Mouse (Mus musculus) midbrain, postnatal 0 days (tissue): Measurements from ENCODE around the gene Dao. TPM values are rescaled to one million over a fixed set of nuclear protein-coding genes. Genes with fewer than 3 reads are reported as not detected.

Experiments
- ATAC-seq: fragments of 200-750 bp; cut with Nextera tagmentation; 2 replicates; pipeline ENCODE4 v1.8.0; 2017; ENCODE audit warnings: moderate number of reproducible peaks, mild to moderate bottlenecking, moderate TSS enrichment, moderate library complexity; ENCODE audit not compliant: low FRiP score
- DNase-seq: peaks from one replicate; pipeline ENCODE4 v3.0.0-alpha.2; 2015; ENCODE audit warnings: low spot score
- H3K27ac ChIP-seq: fragments of 300-500 bp; sonication (generic); 2 replicates; pipeline ENCODE4 v1.5.1; 2014; ENCODE audit warnings: low read depth, mild to moderate bottlenecking, low read length, mixed read lengths
- H3K27me3 ChIP-seq: fragments of 300-500 bp; sonication (generic); 2 replicates; pipeline ENCODE4 v1.6.1; 2014; ENCODE audit warnings: low read length, control low read depth, mixed read lengths; ENCODE audit not compliant: insufficient read depth
- H3K36me3 ChIP-seq: fragments of 300-500 bp; sonication (generic); 2 replicates; pipeline ENCODE4 v1.6.1; 2014; ENCODE audit warnings: low read length, control low read depth, mixed read lengths; ENCODE audit not compliant: insufficient read depth
- H3K4me1 ChIP-seq: fragments of 300-500 bp; sonication (generic); 2 replicates; pipeline ENCODE4 v1.6.1; 2014; ENCODE audit warnings: mild to moderate bottlenecking, control low read depth, antibody characterized with exemption, low read length, mixed read lengths; ENCODE audit not compliant: insufficient read depth
- H3K4me2 ChIP-seq: fragments of 300-500 bp; sonication (generic); 2 replicates; pipeline ENCODE4 v1.6.1; 2014; ENCODE audit warnings: low read depth, mild to moderate bottlenecking, low read length, mixed read lengths; ENCODE audit not compliant: poor library complexity, severe bottlenecking
- H3K4me3 ChIP-seq: fragments of 300-500 bp; sonication (generic); 2 replicates; pipeline ENCODE4 v1.5.1; 2014; ENCODE audit warnings: low read depth, mild to moderate bottlenecking, low read length, moderate library complexity
- H3K9ac ChIP-seq: fragments of 300-500 bp; sonication (generic); replicated peaks from 2 replicates; pipeline ENCODE4 v1.6.1; 2014; ENCODE audit warnings: mild to moderate bottlenecking, low read length, moderate library complexity, mixed read lengths; ENCODE audit not compliant: poor library complexity, severe bottlenecking
- H3K9me3 ChIP-seq: fragments of 300-500 bp; sonication (generic); 2 replicates; pipeline ENCODE4 v1.6.1; 2016; ENCODE audit warnings: low read length, control low read depth
- CTCF ChIP-seq: IDR thresholded peaks from 2 replicates; pipeline ENCODE4 v1.5.1; 2016; ENCODE audit warnings: antibody characterized with exemption, mild to moderate bottlenecking
- WGBS: fragments of 180-500 bp; shearing (Covaris S2); extraction: QIAGEN DNeasy Blood & Tissue Kit; methylation state at CpG from one replicate; pipeline ENCODE4 v1.1.7; 2014; 5-methylcytosine and 5-hydroxymethylcytosine counted together
- polyA plus RNA-seq: library from polyadenylated mRNA; unstranded; fragments of >200 nt; fragmentation: Nextera tagmentation; extraction: Ambion mirVana; gene quantifications from 2 replicates; pipeline ENCODE4 v1.2.1, GENCODE M21; 2015
- total RNA-seq: library from RNA; depleted of rRNA; stranded (reverse); fragments of >200 nt; gene quantifications from 2 replicates; pipeline ENCODE4 v1.2.3, GENCODE M21; 2014

Dao gene
- total and polyA plus RNA-seq, 2 experiments from 2014 or later: not detected

- no peaks in the 10 kb centered on the region for H3K4me1 ChIP-seq
- no peak overlapping the region for H3K9ac ChIP-seq
- ATAC-seq: no peak
- no peaks in the 10 kb centered on the region for H3K9me3 ChIP-seq
- H3K27me3 ChIP-seq: no peaks in the 10 kb centered on the region
- no peak for TF ChIP-seq CTCF
- H3K27ac ChIP-seq: no peak overlapping the region
- no peak overlapping the region for H3K4me3 ChIP-seq
- WGBS: 81% methylated on average over 3 of the region's 3 CpGs
- no peak overlapping the region for H3K4me2 ChIP-seq
- no peak for DNase-seq
- peaks cover 30% of the 10 kb centered on the region for H3K36me3 ChIP-seq
Observed at GRCm38 (mm10) chr5:114032161-114032763, 28.8 kb downstream of the Dao start.

DNA sequence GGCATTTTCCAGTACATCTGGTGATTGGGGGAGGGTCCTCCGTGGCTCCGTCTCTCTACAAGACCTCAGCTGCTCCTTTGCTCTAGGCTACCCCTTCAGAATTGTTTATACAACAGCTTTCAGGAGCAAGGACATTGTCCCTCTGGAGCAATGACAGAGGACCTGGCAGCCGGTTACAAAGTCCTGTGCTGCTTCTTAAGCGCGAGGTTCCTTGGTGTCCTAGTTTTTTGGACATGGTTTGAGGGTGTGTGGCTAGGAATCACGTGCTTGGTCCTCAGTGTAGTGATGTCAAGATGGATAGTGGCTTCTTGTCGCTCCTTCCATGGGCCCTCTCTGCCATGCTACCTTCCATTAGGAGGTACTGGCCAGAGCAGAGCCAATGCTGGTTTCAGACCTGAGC, 30.9 kb downstream of the Dao start:
- Histone ChIP-seq H3K9me3 (no peaks in the 10 kb centered on the region), H3K4me3 (no peak overlapping the region), H3K4me1 (no peaks in the 10 kb centered on the region), H3K27ac (no peak overlapping the region), H3K36me3 (peaks cover 28% of the 10 kb centered on the region; the same call in 1 of the 2 replicates), H3K4me2 (no peak overlapping the region), H3K9ac (no peak overlapping the region), H3K27me3 (no peaks in the 10 kb centered on the region)
- 82% methylated on average over 7 of the region's 7 CpGs for WGBS
- DNase-seq (no peak), ATAC-seq (no peak)
- no peak for TF ChIP-seq CTCF

GRCm38 (mm10) chr5:114035111-114035510, 31.6 kb downstream of the Dao start:
- H3K9me3 ChIP-seq: no peaks in the 10 kb centered on the region
- H3K4me1 ChIP-seq: no peaks in the 10 kb centered on the region
- WGBS: 33% methylated on average over 10 of the region's 10 CpGs
- no peak overlapping the region for H3K9ac ChIP-seq
- H3K27me3 ChIP-seq: no peaks in the 10 kb centered on the region
- DNase-seq: peak; percentile 41
- no peak for TF ChIP-seq CTCF
- H3K4me2 ChIP-seq: no peak overlapping the region
- no peak overlapping the region for H3K4me3 ChIP-seq
- H3K36me3 ChIP-seq: peaks cover 28% of the 10 kb centered on the region; the same call in 1 of the 2 replicates
- no peak for ATAC-seq
- no peak overlapping the region for H3K27ac ChIP-seq

- H3K27me3 ChIP-seq: no peaks in the 10 kb centered on the region
- ATAC-seq: no peak
- peaks cover 35% of the 10 kb centered on the region for H3K36me3 ChIP-seq
- no peak overlapping the region for H3K27ac ChIP-seq
- no peak for TF ChIP-seq CTCF
- DNase-seq: no peak
- H3K4me1 ChIP-seq: no peaks in the 10 kb centered on the region
- 29% methylated on average over 7 of the region's 8 CpGs for WGBS
- H3K9ac ChIP-seq: no peak overlapping the region
- H3K4me3 ChIP-seq: no peak overlapping the region
- no peak overlapping the region for H3K4me2 ChIP-seq
- H3K9me3 ChIP-seq: no peaks in the 10 kb centered on the region
Observed at GRCm38 (mm10) chr5:114040508-114040907, 37.0 kb downstream of the Dao start.

- Histone ChIP-seq H3K4me1 (no peaks in the 10 kb centered on the region), H3K4me3 (no peak overlapping the region), H3K9ac (no peak overlapping the region), H3K27me3 (no peaks in the 10 kb centered on the region), H3K4me2 (no peak overlapping the region), H3K36me3 (peaks cover 35% of the 10 kb centered on the region), H3K9me3 (no peaks in the 10 kb centered on the region), H3K27ac (no peak overlapping the region)
- no peak for TF ChIP-seq CTCF
- ATAC-seq: no peak
- WGBS: 77% methylated on average over 1 of the region's 1 CpGs
- DNase-seq: no peak
Observed at GRCm38 (mm10) chr5:114040911-114041310, 37.4 kb downstream of the Dao start.

- peaks cover 38% of the 10 kb centered on the region for H3K36me3 ChIP-seq
- WGBS: 26% methylated on average over 15 of the region's 15 CpGs
- no peak for DNase-seq
Observed at GRCm38 (mm10) chr5:114041327-114041930, 37.9 kb downstream of the Dao start.

More at GRCm38 (mm10) chr5:114041327-114041930, 37.9 kb downstream of the Dao start:
- no peak for ATAC-seq
- Histone ChIP-seq H3K27me3 (no peaks in the 10 kb centered on the region), H3K9me3 (no peaks in the 10 kb centered on the region), H3K4me3 (no peak overlapping the region), H3K9ac (no peak overlapping the region), H3K27ac (no peak overlapping the region), H3K4me1 (no peaks in the 10 kb centered on the region), H3K4me2 (no peak overlapping the region)
- peak; percentile 15; the same call in 1 of the 2 replicates for TF ChIP-seq CTCF
